Mouse (Mus musculus): Measurements from ENCODE around the gene Lars2. TPM values are rescaled to one million over a fixed set of nuclear protein-coding genes. Genes with fewer than 3 reads are reported as not detected.

Gene Lars2
- polyA plus RNA-seq, 1 experiment from 2014 or later = 964 TPM

- H3K4me2 ChIP-seq = no peak overlapping the region
- H3K4me1 ChIP-seq = peaks cover 8% of the 10 kb centered on the region; the same call in 1 of the 2 replicates
- H3K36me3 ChIP-seq = peaks cover 37% of the 10 kb centered on the region
- no peak overlapping the region for H3K4me3 ChIP-seq (replicated peaks)
- no peak for ATAC-seq (replicated peaks; ENCODE audit: low FRiP score)
- WGBS = 53% methylated on average over 9 of the region's 9 CpGs
- peaks cover 3% of the 10 kb centered on the region for H3K9me3 ChIP-seq (replicated peaks)
- no peaks in the 10 kb centered on the region for H3K27me3 ChIP-seq
- no peak overlapping the region for H3K9ac ChIP-seq
- H3K27ac ChIP-seq = peak overlapping the region; percentile 57
Measured at GRCm38 (mm10) chr9:123456634-123457602, 90.2 kb downstream of the Lars2 start.

- ATAC-seq (replicated peaks; ENCODE audit: low FRiP score) = no peak
- H3K27ac ChIP-seq = peak overlapping the region; percentile 57; the same call in 1 of the 2 replicates
Measured at GRCm38 (mm10) chr9:123457603-123458002, 90.9 kb downstream of the Lars2 start.

GRCm38 (mm10) chr9:123467141-123467620 is 100.5 kb downstream of the Lars2 start:
- no peak overlapping the region for H3K4me3 ChIP-seq (replicated peaks)
- no peak overlapping the region for H3K27ac ChIP-seq
- H3K4me2 ChIP-seq = no peak overlapping the region
- WGBS = 77% methylated on average over 4 of the region's 4 CpGs
- no peaks in the 10 kb centered on the region for H3K27me3 ChIP-seq
- no peak overlapping the region for H3K9ac ChIP-seq
- H3K4me1 ChIP-seq = no peaks in the 10 kb centered on the region
- no peaks in the 10 kb centered on the region for H3K9me3 ChIP-seq (replicated peaks)
- no peak for ATAC-seq (replicated peaks; ENCODE audit: low FRiP score)
- H3K36me3 ChIP-seq = peaks cover 10% of the 10 kb centered on the region; the same call in 1 of the 2 replicates

More at GRCm38 (mm10) chr9:123457603-123458002, 90.9 kb downstream of the Lars2 start:
- Histone ChIP-seq H3K9me3 (replicated peaks) (peaks cover 3% of the 10 kb centered on the region), H3K4me3 (replicated peaks) (no peak overlapping the region), H3K9ac (no peak overlapping the region), H3K36me3 (peaks cover 36% of the 10 kb centered on the region), H3K4me2 (no peak overlapping the region), H3K27me3 (no peaks in the 10 kb centered on the region), H3K4me1 (peaks cover 8% of the 10 kb centered on the region; the same call in 1 of the 2 replicates)
- 50% methylated on average over 2 of the region's 2 CpGs for WGBS

- ATAC-seq (replicated peaks; ENCODE audit: low FRiP score) = no peak
- 72% methylated on average over 5 of the region's 5 CpGs for WGBS
- H3K27ac ChIP-seq = no peak overlapping the region
- H3K9ac ChIP-seq = no peak overlapping the region
- no peaks in the 10 kb centered on the region for H3K9me3 ChIP-seq (replicated peaks)
- H3K27me3 ChIP-seq = no peaks in the 10 kb centered on the region
- H3K4me1 ChIP-seq = no peaks in the 10 kb centered on the region
- H3K36me3 ChIP-seq = 0 out of 2 replicates have a peak, but pooled peaks cover under 1% of the 10 kb centered on the region
- no peak overlapping the region for H3K4me2 ChIP-seq
- no peak overlapping the region for H3K4me3 ChIP-seq (replicated peaks)
Measured at GRCm38 (mm10) chr9:123468406-123469085, 101.8 kb downstream of the Lars2 start.

- Histone ChIP-seq H3K36me3 (no peaks in the 10 kb centered on the region), H3K9me3 (replicated peaks) (no peaks in the 10 kb centered on the region), H3K4me2 (no peak overlapping the region), H3K4me3 (replicated peaks) (no peak overlapping the region), H3K27ac (no peak overlapping the region), H3K9ac (no peak overlapping the region), H3K4me1 (no peaks in the 10 kb centered on the region), H3K27me3 (no peaks in the 10 kb centered on the region)
- no peak for ATAC-seq (replicated peaks; ENCODE audit: low FRiP score)
Measured at GRCm38 (mm10) chr9:123469087-123469486, 102.4 kb downstream of the Lars2 start.

- Histone ChIP-seq H3K4me3 (replicated peaks) (no peak overlapping the region), H3K27me3 (no peaks in the 10 kb centered on the region), H3K4me1 (peaks cover 9% of the 10 kb centered on the region; the same call in 1 of the 2 replicates), H3K9me3 (replicated peaks) (no peaks in the 10 kb centered on the region), H3K36me3 (no peaks in the 10 kb centered on the region), H3K4me2 (no peak overlapping the region), H3K9ac (no peak overlapping the region), H3K27ac (peak overlapping the region; percentile 23; the same call in 1 of the 2 replicates)
- ATAC-seq (replicated peaks; ENCODE audit: low FRiP score) = no peak
Measured at GRCm38 (mm10) chr9:123473377-123473776, 106.7 kb downstream of the Lars2 start.

GRCm38 (mm10) chr9:123475569-123475968 is 108.8 kb downstream of the Lars2 start:
- H3K9me3 ChIP-seq (replicated peaks) = no peaks in the 10 kb centered on the region
- H3K4me1 ChIP-seq = peaks cover 27% of the 10 kb centered on the region
- H3K27ac ChIP-seq = 0 out of 2 replicates have a peak overlapping the region, but pooled peaks have one; percentile 32
- no peak overlapping the region for H3K9ac ChIP-seq
- H3K4me2 ChIP-seq = no peak overlapping the region
- no peaks in the 10 kb centered on the region for H3K36me3 ChIP-seq
- H3K4me3 ChIP-seq (replicated peaks) = no peak overlapping the region
- no peaks in the 10 kb centered on the region for H3K27me3 ChIP-seq
- WGBS = 87% methylated on average over 1 of the region's 1 CpGs
- no peak for ATAC-seq (replicated peaks; ENCODE audit: low FRiP score)

- no peaks in the 10 kb centered on the region for H3K9me3 ChIP-seq (replicated peaks)
- H3K4me3 ChIP-seq (replicated peaks) = peak overlapping the region; percentile 71
- under 1% methylated on average over 24 of the region's 29 CpGs for WGBS
- peaks cover 13% of the 10 kb centered on the region for H3K36me3 ChIP-seq
- peak; percentile 84 for ATAC-seq (replicated peaks; ENCODE audit: low FRiP score)
- peak overlapping the region; percentile 24; the same call in 1 of the 2 replicates for H3K27ac ChIP-seq
- H3K4me2 ChIP-seq = peak overlapping the region; percentile 90
- no peaks in the 10 kb centered on the region for H3K27me3 ChIP-seq
- H3K4me1 ChIP-seq = peaks cover 51% of the 10 kb centered on the region
- peak overlapping the region; percentile 40 for H3K9ac ChIP-seq
Measured at GRCm38 (mm10) chr9:123478031-123478585, 111.4 kb downstream of the Lars2 start.

GRCm38 (mm10) chr9:123478586-123479195 is 112.0 kb downstream of the Lars2 start, which contains the start of gene Limd1:
TSS of gene Limd1 (plus strand) at chr9:123478706.
- no peaks in the 10 kb centered on the region for H3K9me3 ChIP-seq (replicated peaks)
- H3K27me3 ChIP-seq = no peaks in the 10 kb centered on the region
- H3K27ac ChIP-seq = peak within 1 kb of the TSS; percentile 89
- peaks cover 19% of the 10 kb centered on the region for H3K36me3 ChIP-seq
- peak within 1 kb of the TSS; percentile 90 for H3K4me2 ChIP-seq
- peak; percentile 87 for ATAC-seq (replicated peaks; ENCODE audit: low FRiP score)
- H3K4me1 ChIP-seq = peaks cover 57% of the 10 kb centered on the region
- H3K9ac ChIP-seq = peak within 1 kb of the TSS; percentile 69
- peak within 1 kb of the TSS; percentile 71 for H3K4me3 ChIP-seq (replicated peaks)
- under 1% methylated on average over 38 of the region's 57 CpGs for WGBS

- H3K9ac ChIP-seq = peak overlapping the region; percentile 69
- H3K4me2 ChIP-seq = peak overlapping the region; percentile 90
- H3K27ac ChIP-seq = peak overlapping the region; percentile 89
- no peaks in the 10 kb centered on the region for H3K27me3 ChIP-seq
- 20% methylated on average over 17 of the region's 17 CpGs for WGBS
- H3K4me1 ChIP-seq = peaks cover 62% of the 10 kb centered on the region
- peak; percentile 18 for ATAC-seq (replicated peaks; ENCODE audit: low FRiP score)
- peak overlapping the region; percentile 71 for H3K4me3 ChIP-seq (replicated peaks)
- H3K9me3 ChIP-seq (replicated peaks) = no peaks in the 10 kb centered on the region
- peaks cover 24% of the 10 kb centered on the region for H3K36me3 ChIP-seq
Measured at GRCm38 (mm10) chr9:123479196-123479669, 112.5 kb downstream of the Lars2 start.

GRCm38 (mm10) chr9:123479876-123480252 is 113.1 kb downstream of the Lars2 start:
- Histone ChIP-seq H3K9me3 (replicated peaks) (no peaks in the 10 kb centered on the region), H3K27ac (0 out of 2 replicates have a peak overlapping the region, but pooled peaks have one; percentile 89), H3K4me3 (replicated peaks) (peak overlapping the region; percentile 71), H3K4me1 (peaks cover 62% of the 10 kb centered on the region), H3K36me3 (peaks cover 31% of the 10 kb centered on the region), H3K9ac (peak overlapping the region; percentile 69), H3K27me3 (no peaks in the 10 kb centered on the region), H3K4me2 (peak overlapping the region; percentile 90)
- WGBS = 90% methylated on average over 8 of the region's 8 CpGs
- no peak for ATAC-seq (replicated peaks; ENCODE audit: low FRiP score)

Data from kidney, embryonic 15.5 days (tissue).